Mouse (Mus musculus): Measurements from ENCODE around the gene Inafm1. TPM values are rescaled to one million over a fixed set of nuclear protein-coding genes. Genes with fewer than 3 reads are reported as not detected.
"Not testable (repeated sequence)": the region's sequence is repeated elsewhere in the genome, so short reads cannot be mapped to it uniquely, and the experiment has no call there.

Inafm1 gene
- polyA plus RNA-seq, 1 experiment from 2014 or later, result 33.8 TPM

GRCm38 (mm10) chr7:16274922-16275890 is 1.8 kb upstream of the Inafm1 start:
- ATAC-seq (ENCODE audit: low FRiP score), result no peak
- Histone ChIP-seq H3K9me3 (no peaks in the 10 kb centered on the region), H3K27ac (no peak overlapping the region), H3K4me2 (no peak overlapping the region), H3K4me1 (replicated peaks) (peaks cover 36% of the 10 kb centered on the region), H3K27me3 (peaks cover 16% of the 10 kb centered on the region; the same call in 1 of the 2 replicates), H3K4me3 (no peak overlapping the region), H3K36me3 (peaks cover 49% of the 10 kb centered on the region), H3K9ac (peak overlapping the region; percentile 90; the same call in 1 of the 2 replicates)
- WGBS, result 90% methylated on average over 10 of the region's 10 CpGs

GRCm38 (mm10) chr7:16273766-16274140 is 336 bp upstream of the Inafm1 start:
- under 1% methylated on average over 18 of the region's 18 CpGs for WGBS
- Histone ChIP-seq H3K4me1 (replicated peaks) (peaks cover 39% of the 10 kb centered on the region), H3K27me3 (peaks cover 16% of the 10 kb centered on the region; the same call in 1 of the 2 replicates), H3K9me3 (no peaks in the 10 kb centered on the region), H3K9ac (peak overlapping the region; percentile 90), H3K36me3 (peaks cover 40% of the 10 kb centered on the region), H3K4me2 (peak overlapping the region; percentile 84), H3K4me3 (peak overlapping the region; percentile 81), H3K27ac (peak overlapping the region; percentile 96)
- peak; percentile 74 for ATAC-seq (ENCODE audit: low FRiP score)

GRCm38 (mm10) chr7:16272681-16273080 is 736 bp downstream of the Inafm1 start:
- Histone ChIP-seq H3K4me2 (peak overlapping the region; percentile 84), H3K4me1 (replicated peaks) (peaks cover 39% of the 10 kb centered on the region), H3K27me3 (peaks cover 16% of the 10 kb centered on the region; the same call in 1 of the 2 replicates), H3K9me3 (no peaks in the 10 kb centered on the region), H3K9ac (peak overlapping the region; percentile 90), H3K4me3 (peak overlapping the region; percentile 81), H3K36me3 (peaks cover 29% of the 10 kb centered on the region), H3K27ac (peak overlapping the region; percentile 96)
- ATAC-seq (ENCODE audit: low FRiP score), result peak; percentile 74
- 0% methylated on average over 38 of the region's 46 CpGs for WGBS

GRCm38 (mm10) chr7:16271139-16271538 is 2.3 kb downstream of the Inafm1 start:
- Histone ChIP-seq H3K27ac (no peak overlapping the region), H3K4me2 (peak overlapping the region; percentile 84), H3K27me3 (peaks cover 12% of the 10 kb centered on the region; the same call in 1 of the 2 replicates), H3K4me1 (replicated peaks) (peaks cover 39% of the 10 kb centered on the region), H3K9me3 (no peaks in the 10 kb centered on the region), H3K36me3 (peaks cover 14% of the 10 kb centered on the region), H3K9ac (peak overlapping the region; percentile 90; the same call in 1 of the 2 replicates), H3K4me3 (no peak overlapping the region; the same call in 1 of the 2 replicates)
- ATAC-seq (ENCODE audit: low FRiP score), result no peak
- 49% methylated on average over 1 of the region's 1 CpGs for WGBS

GRCm38 (mm10) chr7:16266593-16266992 is 6.8 kb downstream of the Inafm1 start:
- H3K4me1 ChIP-seq (replicated peaks), result peaks cover 17% of the 10 kb centered on the region
- WGBS, result 86% methylated on average over 7 of the region's 7 CpGs

GRCm38 (mm10) chr7:16265856-16266255 is 7.6 kb downstream of the Inafm1 start:
- 89% methylated on average over 11 of the region's 11 CpGs for WGBS
- H3K4me3 ChIP-seq, result no peak overlapping the region
- H3K27ac ChIP-seq, result no peak overlapping the region
- H3K36me3 ChIP-seq, result no peaks in the 10 kb centered on the region; the same call in 1 of the 2 replicates
- no peak overlapping the region for H3K9ac ChIP-seq
- peaks cover 9% of the 10 kb centered on the region for H3K4me1 ChIP-seq (replicated peaks)
- no peak for ATAC-seq (ENCODE audit: low FRiP score)
- H3K27me3 ChIP-seq, result no peaks in the 10 kb centered on the region; the same call in 1 of the 2 replicates
- H3K4me2 ChIP-seq, result no peak overlapping the region
- no peaks in the 10 kb centered on the region for H3K9me3 ChIP-seq

More at GRCm38 (mm10) chr7:16266593-16266992, 6.8 kb downstream of the Inafm1 start:
- not testable (repeated sequence) for H3K4me3 ChIP-seq; ATAC-seq (ENCODE audit: low FRiP score); H3K4me2 ChIP-seq; H3K36me3 ChIP-seq; H3K9ac ChIP-seq; H3K27ac ChIP-seq; H3K27me3 ChIP-seq; H3K9me3 ChIP-seq

GRCm38 (mm10) chr7:16263843-16264242 is 9.6 kb downstream of the Inafm1 start:
- no peak overlapping the region for H3K27ac ChIP-seq
- no peak overlapping the region for H3K9ac ChIP-seq
- H3K4me2 ChIP-seq, result no peak overlapping the region
- no peaks in the 10 kb centered on the region for H3K9me3 ChIP-seq
- 89% methylated on average over 5 of the region's 5 CpGs for WGBS
- no peaks in the 10 kb centered on the region for H3K4me1 ChIP-seq (replicated peaks)
- peaks cover under 1% of the 10 kb centered on the region; the same call in 1 of the 2 replicates for H3K27me3 ChIP-seq
- no peak for ATAC-seq (ENCODE audit: low FRiP score)
- no peak overlapping the region for H3K4me3 ChIP-seq
- no peaks in the 10 kb centered on the region; the same call in 1 of the 2 replicates for H3K36me3 ChIP-seq

- 31% methylated on average over 8 of the region's 8 CpGs for WGBS
- ATAC-seq (ENCODE audit: low FRiP score), result no peak
- H3K9me3 ChIP-seq, result no peaks in the 10 kb centered on the region
These were observed 10.2 kb downstream of the Inafm1 start for GRCm38 (mm10) chr7:16263015-16263787.

DNA sequence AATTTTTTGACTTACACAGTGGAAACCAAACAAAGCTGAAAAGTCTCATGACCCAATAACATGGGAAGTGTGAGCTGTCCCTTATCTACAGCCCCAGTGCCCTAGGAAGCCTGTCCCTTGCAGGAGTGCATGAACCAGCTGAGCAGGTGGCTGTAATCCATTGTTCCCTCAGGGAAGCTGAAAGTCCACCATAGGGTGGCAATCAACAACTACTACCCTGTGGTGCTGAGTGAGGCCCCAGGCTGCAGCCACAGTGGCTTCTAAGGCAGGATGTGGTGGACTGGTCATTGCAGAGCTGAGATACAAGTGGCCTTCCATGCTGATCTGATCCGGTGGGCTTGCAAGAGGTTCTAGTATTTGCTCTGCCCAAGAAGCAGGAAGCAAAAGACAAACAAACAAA is 12.3 kb downstream of the Inafm1 start:
- Histone ChIP-seq H3K9me3 (no peaks in the 10 kb centered on the region), H3K4me1 (replicated peaks) (no peaks in the 10 kb centered on the region), H3K27ac (no peak overlapping the region), H3K4me3 (no peak overlapping the region), H3K9ac (no peak overlapping the region), H3K36me3 (no peaks in the 10 kb centered on the region; the same call in 1 of the 2 replicates), H3K27me3 (peaks cover 5% of the 10 kb centered on the region; the same call in 1 of the 2 replicates), H3K4me2 (no peak overlapping the region)
- no peak for ATAC-seq (ENCODE audit: low FRiP score)
- 67% methylated on average over 1 of the region's 1 CpGs for WGBS

More at GRCm38 (mm10) chr7:16263015-16263787, 10.2 kb downstream of the Inafm1 start:
- Histone ChIP-seq H3K4me1 (replicated peaks) (no peaks in the 10 kb centered on the region), H3K27ac (no peak overlapping the region), H3K9ac (no peak overlapping the region), H3K4me2 (no peak overlapping the region), H3K4me3 (no peak overlapping the region), H3K27me3 (peaks cover 5% of the 10 kb centered on the region; the same call in 1 of the 2 replicates), H3K36me3 (no peaks in the 10 kb centered on the region; the same call in 1 of the 2 replicates)

GRCm38 (mm10) chr7:16259110-16259590 is 14.3 kb downstream of the Inafm1 start, which contains the start of gene C5ar1:
C5ar1 (minus strand) TSS chr7:16259540.
- Histone ChIP-seq H3K36me3 (no peaks in the 10 kb centered on the region), H3K4me2 (no peak within 1 kb of the TSS), H3K27me3 (peaks cover 5% of the 10 kb centered on the region; the same call in 1 of the 2 replicates), H3K4me3 (no peak within 1 kb of the TSS), H3K27ac (no peak within 1 kb of the TSS), H3K9ac (no peak within 1 kb of the TSS), H3K9me3 (no peaks in the 10 kb centered on the region), H3K4me1 (replicated peaks) (no peaks in the 10 kb centered on the region)
- ATAC-seq (ENCODE audit: low FRiP score), result no peak
- WGBS, result 88% methylated on average over 5 of the region's 5 CpGs

DNA sequence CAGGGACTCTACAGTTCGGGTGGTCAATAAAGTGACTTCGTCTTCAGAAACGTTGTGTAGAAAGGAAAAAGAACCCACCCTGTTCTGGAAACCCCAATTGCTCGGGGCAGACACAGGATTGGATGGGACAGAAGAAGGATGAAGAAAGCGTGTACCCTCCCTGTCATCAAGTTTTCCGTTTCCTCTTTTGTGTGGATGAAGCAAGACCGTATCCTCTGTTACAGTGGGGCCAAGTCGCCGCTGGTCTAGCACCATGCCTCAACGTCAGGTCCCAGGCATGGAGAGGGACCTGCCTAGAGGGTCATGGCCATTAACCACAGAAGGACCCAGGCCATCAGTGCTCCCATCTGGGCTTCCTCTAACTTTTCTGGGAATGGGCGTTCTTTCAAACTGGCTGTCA is 15.6 kb downstream of the Inafm1 start:
- Histone ChIP-seq H3K9ac (no peak overlapping the region), H3K36me3 (no peaks in the 10 kb centered on the region), H3K4me3 (no peak overlapping the region), H3K27me3 (peaks cover 5% of the 10 kb centered on the region; the same call in 1 of the 2 replicates), H3K4me1 (replicated peaks) (no peaks in the 10 kb centered on the region), H3K4me2 (no peak overlapping the region), H3K9me3 (no peaks in the 10 kb centered on the region), H3K27ac (no peak overlapping the region)
- ATAC-seq (ENCODE audit: low FRiP score), result no peak
- WGBS, result 86% methylated on average over 11 of the region's 11 CpGs
